Mouse (Mus musculus): ENCODE data around the gene Satb2. TPM values are rescaled to one million over a fixed set of nuclear protein-coding genes. Genes with fewer than 3 reads are reported as not detected.

The Satb2 gene
- total and polyA plus RNA-seq, 3 experiments: 2.0 to 3.9 (median 2.1) TPM

- TF ChIP-seq UBTF (IDR thresholded peaks at IDR 0.05; ENCODE audit: low read depth, low read length) (no peak), JUN (IDR thresholded peaks at IDR 0.05; ENCODE audit: insufficient read depth, low read depth, low read length) (peak; percentile 74), KAT2A (IDR thresholded peaks at IDR 0.05; ENCODE audit: insufficient replicate concordance, low read length) (no peak), RCOR1 (conservative IDR thresholded peaks at IDR 0.05; ENCODE audit: low read depth, low read length) (peak; percentile 65; the same call in 1 of the 2 replicates), ZMIZ1 (IDR thresholded peaks at IDR 0.05; ENCODE audit: low read depth, low read length) (no peak), MEF2A (IDR thresholded peaks at IDR 0.05; ENCODE audit: borderline replicate concordance, low read depth, low read length) (peak; percentile 76; the same call in 1 of the 2 replicates), IRF4 (IDR thresholded peaks at IDR 0.05; ENCODE audit: low read depth, low read length) (peak; percentile 93), TBP (conservative IDR thresholded peaks at IDR 0.05; ENCODE audit: low read depth, low read length) (no peak), EP300 (IDR thresholded peaks at IDR 0.05; ENCODE audit: low read length) (peak; percentile 94)
These were observed 39.0 kb downstream of the Satb2 start (continued) for GRCm38 (mm10) chr1:56939432-56939831.

GRCm38 (mm10) chr1:56938432-56938831 is 40.0 kb downstream of the Satb2 start:
- Histone ChIP-seq H3K79me2 (replicated peaks; ENCODE audit: control insufficient read depth, extremely low read depth, insufficient read depth, poor library complexity, severe bottlenecking) (0 out of 2 replicates have a peak, but pooled peaks cover 3% of the 10 kb centered on the region), H3K9ac (ENCODE audit: insufficient read depth, low read depth) (peak overlapping the region; percentile 69), H3K27ac (ENCODE audit: insufficient read depth, low read depth) (peak overlapping the region; percentile 65), H3K27me3 (replicated peaks) (no peaks in the 10 kb centered on the region), H3K9me3 (replicated peaks; ENCODE audit: low read length) (no peaks in the 10 kb centered on the region), H3K4me2 (ENCODE audit: insufficient read depth, low read depth, poor library complexity, severe bottlenecking) (peak overlapping the region; percentile 97; the same call in 1 of the 2 replicates), H3K4me1 (ENCODE audit: control insufficient read depth in 1 of 2, insufficient read depth in 2 of 2) (peaks cover 12 to 38% of the 10 kb centered on the region in 2 experiments), H3K36me3 (replicated peaks in 1 of 2; ENCODE audit: control insufficient read depth in 1 of 2, insufficient read depth in 1 of 2, low read length in 1 of 2) (peaks cover 4 to 25% of the 10 kb centered on the region in 2 experiments), H3K4me3 (replicated peaks in 1 of 3; ENCODE audit: low read depth in 2 of 3, low read length in 2 of 3, poor library complexity in 1 of 3) (no peak overlapping the region)
- dilution Hi-C loops (cut with MboI; ENCODE audit: extremely low pct_ligation_motif_present, extremely low pct_unique_long_range_greater_than_20kb, low sequenced_read_pairs): no loop called here
- in situ Hi-C loops (cut with MboI; ENCODE audit: low pct_ligation_motif_present, low pct_unique_long_range_greater_than_20kb, low sequenced_read_pairs): no loop called here
- TF ChIP-seq MAZ (IDR thresholded peaks at IDR 0.05; ENCODE audit: low read depth, low read length) (no peak), ZNF384 (IDR thresholded peaks at IDR 0.05; ENCODE audit: low read depth, low read length) (peak; percentile 75)
- DNase-seq (ENCODE audit: extremely low read depth): no peak

GRCm38 (mm10) chr1:56936554-56936953 is 41.9 kb downstream of the Satb2 start:
- dilution Hi-C loops (cut with MboI; ENCODE audit: extremely low pct_ligation_motif_present, extremely low pct_unique_long_range_greater_than_20kb, low sequenced_read_pairs) (no loop called here), in situ Hi-C loops (cut with MboI; ENCODE audit: low pct_ligation_motif_present, low pct_unique_long_range_greater_than_20kb, low sequenced_read_pairs) (no loop called here)
- H3K79me2 ChIP-seq (replicated peaks; ENCODE audit: control insufficient read depth, extremely low read depth, insufficient read depth, poor library complexity, severe bottlenecking): 0 out of 2 replicates have a peak, but pooled peaks cover 3% of the 10 kb centered on the region
- H3K27me3 ChIP-seq (replicated peaks): no peaks in the 10 kb centered on the region
- DNase-seq (ENCODE audit: extremely low read depth): peak; percentile 41
- H3K4me3 ChIP-seq (replicated peaks in 1 of 3; ENCODE audit: low read depth in 2 of 3, low read length in 2 of 3, poor library complexity in 1 of 3): no peak overlapping the region
- H3K9ac ChIP-seq (ENCODE audit: insufficient read depth, low read depth): peak overlapping the region; percentile 18; the same call in 1 of the 2 replicates
- H3K4me1 ChIP-seq (ENCODE audit: control insufficient read depth in 1 of 2, insufficient read depth in 2 of 2): peaks cover 9 to 32% of the 10 kb centered on the region in 2 experiments
- peak overlapping the region; percentile 32; the same call in 1 of the 2 replicates for H3K4me2 ChIP-seq (ENCODE audit: insufficient read depth, low read depth, poor library complexity, severe bottlenecking)
- H3K36me3 ChIP-seq (replicated peaks in 1 of 2; ENCODE audit: control insufficient read depth in 1 of 2, insufficient read depth in 1 of 2, low read length in 1 of 2): peaks cover 6 to 26% of the 10 kb centered on the region in 2 experiments
- no peak overlapping the region for H3K27ac ChIP-seq (ENCODE audit: insufficient read depth, low read depth)
- H3K9me3 ChIP-seq (replicated peaks; ENCODE audit: low read length): no peaks in the 10 kb centered on the region
- TF ChIP-seq KAT2A (IDR thresholded peaks at IDR 0.05; ENCODE audit: insufficient replicate concordance, low read length) (no peak), JUN (IDR thresholded peaks at IDR 0.05; ENCODE audit: insufficient read depth, low read depth, low read length) (no peak), ZMIZ1 (IDR thresholded peaks at IDR 0.05; ENCODE audit: low read depth, low read length) (no peak), USF1 (IDR thresholded peaks at IDR 0.05; ENCODE audit: low read depth, low read length) (no peak), BHLHE40 (IDR thresholded peaks at IDR 0.05; ENCODE audit: low read depth, low read length) (peak; percentile 38; the same call in 1 of the 2 replicates), PAX5 (IDR thresholded peaks at IDR 0.05; ENCODE audit: low read length) (no peak), CHD1 (IDR thresholded peaks at IDR 0.05; ENCODE audit: low read depth, low read length) (no peak), EP300 (IDR thresholded peaks at IDR 0.05; ENCODE audit: low read length) (peak; percentile 66), NRF1 (IDR thresholded peaks at IDR 0.05; ENCODE audit: low read depth, low read length) (no peak), RCOR1 (conservative IDR thresholded peaks at IDR 0.05; ENCODE audit: low read depth, low read length) (no peak), ETS1 (conservative IDR thresholded peaks at IDR 0.05; ENCODE audit: low read depth, low read length) (peak; percentile 52; the same call in 1 of the 2 replicates), JUND (conservative IDR thresholded peaks at IDR 0.05; ENCODE audit: low read depth, low read length) (no peak), TCF12 (IDR thresholded peaks at IDR 0.05; ENCODE audit: low read depth, low read length) (no peak), MAZ (IDR thresholded peaks at IDR 0.05; ENCODE audit: low read depth, low read length) (no peak), HCFC1 (IDR thresholded peaks at IDR 0.05; ENCODE audit: low read depth, low read length) (no peak), E2F4 (IDR thresholded peaks at IDR 0.05; ENCODE audit: insufficient replicate concordance, low read depth, low read length) (no peak), POLR2A (IDR thresholded peaks at IDR 0.05; ENCODE audit: low read depth, low read length) (no peak), ZC3H11A (IDR thresholded peaks at IDR 0.05; ENCODE audit: low read depth, low read length) (no peak), POLR2AphosphoS2 (IDR thresholded peaks at IDR 0.05; ENCODE audit: low read depth, low read length) (no peak), NELFE (IDR thresholded peaks at IDR 0.05; ENCODE audit: low read depth, low read length) (no peak), RAD21 (IDR thresholded peaks at IDR 0.05; ENCODE audit: low read depth, low read length) (no peak), USF2 (conservative IDR thresholded peaks at IDR 0.05; ENCODE audit: low read depth, low read length) (no peak), MXI1 (IDR thresholded peaks at IDR 0.05; ENCODE audit: low read depth, low read length) (no peak), MAX (IDR thresholded peaks at IDR 0.05; ENCODE audit: low read length) (no peak), ZNF384 (IDR thresholded peaks at IDR 0.05; ENCODE audit: low read depth, low read length) (peak; percentile 88)

Data from CH12.LX (cell line).